Mouse (Mus musculus): Measurements from ENCODE around the gene Atrip.

Atrip gene

DNA sequence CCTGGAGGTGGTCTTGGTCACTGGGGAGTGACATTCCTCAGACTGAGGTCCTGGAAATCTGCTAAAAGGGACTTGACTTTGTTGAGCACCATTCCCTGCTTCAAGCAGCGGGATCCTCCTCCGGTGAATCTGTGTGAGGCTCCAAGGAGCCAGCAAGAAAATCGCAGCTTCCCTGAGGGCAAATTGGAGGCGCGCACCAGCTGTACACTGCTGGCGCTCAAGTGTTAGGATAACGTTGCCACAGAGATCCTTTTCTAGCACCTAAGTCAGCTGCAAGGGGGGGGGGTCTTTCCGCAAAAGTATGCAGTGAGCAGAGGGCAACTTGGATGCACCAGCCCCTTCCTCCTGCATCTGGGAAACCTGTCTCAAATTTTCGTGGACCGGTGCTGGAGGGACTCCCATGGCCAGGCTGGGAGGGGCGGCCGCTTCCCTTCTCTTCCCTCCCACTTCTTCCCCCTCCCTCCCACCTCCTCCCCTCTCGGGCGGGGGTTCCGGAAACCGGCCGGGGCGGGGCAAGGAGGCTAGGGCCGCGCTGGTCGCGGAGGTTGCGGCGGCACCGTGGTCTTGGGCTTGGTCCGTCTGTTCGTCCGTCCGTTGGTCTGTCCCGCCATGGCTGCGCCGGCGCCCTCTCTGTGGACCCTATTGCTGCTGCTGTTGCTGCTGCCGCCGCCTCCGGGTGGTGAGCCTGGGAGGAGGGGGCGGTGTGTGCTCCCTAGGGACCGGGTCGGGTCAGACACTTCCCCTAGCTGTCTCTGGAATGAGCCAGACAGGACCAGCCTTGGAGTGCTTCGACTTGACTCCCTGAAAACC lies 35.6 kb downstream of the Atrip start, which contains the start of gene Shisa5:
Gene Shisa5, plus strand, starts transcription at position 480 of the 810 bp plus-strand sequence.
- DNase-seq (ENCODE audit: low spot score): peak; percentile 89

DNA sequence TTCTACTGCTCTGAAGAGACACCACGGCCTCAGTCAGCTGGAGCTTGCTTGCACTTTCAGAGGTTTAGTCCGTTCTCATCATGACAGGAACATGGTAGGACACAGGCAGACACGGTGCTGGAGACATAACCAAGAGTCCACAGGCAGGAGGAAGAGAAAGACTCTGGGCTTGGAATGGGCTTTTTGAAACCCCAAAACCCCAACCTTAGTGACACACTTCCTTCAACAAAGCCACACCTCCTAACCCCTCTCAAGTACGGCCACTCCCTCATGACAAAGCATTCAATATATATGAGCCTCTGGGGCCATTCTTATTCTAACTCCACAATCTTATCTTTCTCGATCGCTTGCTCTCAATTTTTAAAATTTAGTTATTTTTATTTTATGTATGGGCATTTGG lies 41.5 kb downstream of the Atrip start:
- DNase-seq (ENCODE audit: low spot score): no peak

DNA sequence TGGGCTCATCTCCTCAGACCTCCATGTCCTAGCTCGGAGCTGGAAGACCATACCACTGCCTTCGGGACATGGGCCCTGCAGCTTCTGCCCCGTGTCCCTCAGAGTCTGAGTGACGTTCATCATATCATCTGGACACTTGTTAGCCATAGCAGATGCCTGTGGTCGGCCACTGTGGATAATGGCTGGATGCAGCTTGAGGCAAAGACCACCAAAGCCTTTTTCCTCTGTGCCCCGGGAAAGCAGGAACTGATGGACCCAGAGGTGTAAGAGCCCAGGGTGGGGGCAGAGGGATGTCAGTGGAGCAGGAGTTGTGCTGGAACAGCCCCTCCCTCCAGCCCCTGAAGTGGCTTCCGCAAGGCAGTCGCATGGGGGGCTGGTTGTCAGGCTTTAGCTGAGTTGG lies 42.2 kb downstream of the Atrip start:
- no peak for DNase-seq (ENCODE audit: low spot score)

DNA sequence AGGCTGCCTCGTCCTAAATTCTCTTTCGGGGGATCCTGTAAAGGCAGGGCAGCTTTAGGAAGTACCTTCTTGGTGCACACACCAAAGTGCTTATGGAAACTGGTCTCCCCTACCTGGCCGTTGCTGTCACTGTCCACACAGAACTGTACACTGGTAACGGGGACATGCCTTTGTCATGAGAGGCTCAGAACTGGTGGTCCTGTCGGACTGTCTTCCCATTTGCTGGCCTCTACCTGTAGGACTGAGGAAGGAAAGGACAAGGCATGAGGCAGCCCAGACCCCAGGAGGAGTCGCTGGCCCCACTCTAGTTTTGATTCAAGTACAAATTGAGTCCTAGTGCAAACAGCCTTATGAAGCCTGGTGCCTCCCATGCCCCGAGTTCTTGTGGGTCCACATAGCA lies 42.9 kb downstream of the Atrip start:
- DNase-seq (ENCODE audit: low spot score): no peak

DNA sequence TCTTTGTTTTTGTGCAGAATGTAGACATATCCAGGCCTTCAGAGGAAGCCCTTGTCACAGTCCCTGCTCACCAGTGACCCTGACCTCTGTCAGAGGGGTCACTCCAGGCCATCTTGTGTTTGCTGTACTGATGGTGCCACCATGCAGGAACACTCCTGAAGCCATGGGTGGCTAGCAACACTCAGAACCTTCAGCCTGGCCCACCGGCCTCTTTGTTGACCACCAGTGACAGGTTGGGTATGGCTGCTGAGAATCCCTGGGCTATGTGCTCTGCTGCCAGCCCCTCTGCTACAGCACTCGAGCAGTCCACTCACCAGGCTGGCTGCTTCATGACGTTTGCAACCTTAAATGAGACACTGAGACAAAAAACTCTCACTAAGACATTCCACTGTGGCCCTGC lies 43.6 kb downstream of the Atrip start:
- DNase-seq (ENCODE audit: low spot score): no peak

DNA sequence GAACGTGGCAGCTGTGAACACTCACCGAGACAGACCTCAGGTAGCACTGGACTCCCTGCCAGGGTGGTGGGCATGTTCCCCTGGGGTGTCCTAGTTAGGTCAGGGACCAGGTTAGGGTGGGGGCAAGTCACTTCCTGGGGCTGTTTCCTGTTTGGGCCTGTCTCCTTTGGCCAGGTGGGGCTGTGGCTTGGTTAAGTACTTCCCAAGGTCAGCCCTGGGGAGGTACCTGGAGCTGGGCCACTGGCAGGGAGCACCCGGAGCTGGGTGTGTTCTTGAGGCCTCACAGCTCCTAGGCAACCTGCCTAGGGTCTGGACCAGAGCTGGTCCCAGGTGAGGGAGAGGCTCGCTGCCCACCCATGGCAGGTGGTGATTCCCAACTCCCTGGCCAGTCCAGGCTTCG lies 45.0 kb downstream of the Atrip start:
- no peak for DNase-seq (ENCODE audit: low spot score)

DNA sequence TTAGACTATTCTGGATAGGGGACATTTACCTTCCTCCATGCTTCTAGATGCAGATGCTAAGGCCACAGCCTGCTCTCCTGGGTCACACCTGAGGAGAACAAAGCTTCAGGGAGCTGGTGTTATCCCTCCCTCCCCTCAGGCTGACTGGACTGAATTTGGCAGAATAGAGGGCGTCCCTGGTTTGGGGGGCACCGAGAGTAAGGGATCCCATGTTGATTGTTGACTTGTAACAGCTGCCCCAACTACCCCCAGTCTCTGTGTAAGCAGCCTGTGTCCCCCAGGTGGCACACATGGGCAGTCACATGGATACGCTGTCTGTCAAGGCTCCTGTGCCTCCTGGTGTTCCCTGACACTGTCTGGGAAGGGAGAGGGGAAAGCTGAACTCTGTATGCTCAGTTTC lies 45.5 kb downstream of the Atrip start:
- no peak for DNase-seq (ENCODE audit: low spot score)

DNA sequence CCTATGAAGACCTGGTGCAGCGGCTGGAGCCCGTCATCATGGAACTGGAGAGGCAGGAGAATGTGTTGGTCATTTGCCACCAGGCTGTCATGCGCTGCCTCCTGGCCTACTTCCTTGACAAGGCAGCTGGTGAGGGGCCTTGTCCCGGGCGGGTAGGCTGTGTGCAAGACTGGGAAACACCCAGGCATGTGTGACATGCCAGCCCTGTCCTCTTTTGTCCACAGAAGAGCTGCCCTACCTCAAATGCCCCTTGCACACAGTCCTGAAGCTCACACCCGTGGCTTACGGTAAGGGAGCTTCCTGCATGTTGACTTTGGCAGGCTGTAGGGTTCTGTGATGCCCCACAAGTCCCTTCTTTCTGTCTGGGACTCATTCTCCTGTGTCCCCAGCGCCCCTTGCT lies 46.4 kb downstream of the Atrip start:
- no peak for DNase-seq (ENCODE audit: low spot score)

DNA sequence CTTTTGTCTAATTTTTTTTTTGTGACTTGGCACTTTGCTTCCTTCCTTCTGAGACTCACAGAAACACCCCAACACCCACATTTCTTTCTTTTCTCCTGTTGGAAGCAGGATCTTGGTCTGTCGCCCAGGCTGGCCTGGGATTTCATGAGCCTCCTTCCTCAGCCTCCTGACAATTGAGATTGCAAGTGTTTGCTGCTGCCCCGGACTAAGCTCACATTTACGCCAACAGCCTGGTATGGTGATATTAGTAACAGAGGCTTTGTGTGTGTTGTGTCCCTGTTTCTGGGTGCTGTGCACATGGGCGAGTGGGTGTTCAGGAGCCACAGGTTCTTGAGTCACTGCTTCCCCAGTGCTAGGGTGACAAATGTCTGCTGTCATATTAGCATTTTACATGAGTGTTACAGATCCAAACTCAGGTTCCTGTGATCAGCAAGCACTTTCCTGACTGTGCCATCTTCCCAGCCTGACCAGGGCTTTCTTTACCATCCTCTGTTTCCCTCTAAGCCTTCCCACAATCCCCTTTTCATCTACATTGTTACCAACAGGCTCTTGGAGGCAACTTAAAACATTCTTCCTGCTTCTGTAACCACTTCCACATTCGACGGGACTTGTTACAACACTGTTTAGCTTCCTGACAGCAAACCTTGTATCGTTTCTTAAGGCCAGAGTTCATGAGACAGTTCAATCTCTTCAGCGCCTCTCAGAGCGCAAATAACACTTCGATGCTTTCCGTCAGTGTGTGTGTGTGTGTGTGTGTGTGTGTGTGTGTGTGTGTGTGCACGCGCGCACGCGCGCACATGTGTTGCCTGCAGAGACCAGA lies 50.8 kb downstream of the Atrip start:
- DNase-seq (ENCODE audit: low spot score): peak; percentile 57

DNA sequence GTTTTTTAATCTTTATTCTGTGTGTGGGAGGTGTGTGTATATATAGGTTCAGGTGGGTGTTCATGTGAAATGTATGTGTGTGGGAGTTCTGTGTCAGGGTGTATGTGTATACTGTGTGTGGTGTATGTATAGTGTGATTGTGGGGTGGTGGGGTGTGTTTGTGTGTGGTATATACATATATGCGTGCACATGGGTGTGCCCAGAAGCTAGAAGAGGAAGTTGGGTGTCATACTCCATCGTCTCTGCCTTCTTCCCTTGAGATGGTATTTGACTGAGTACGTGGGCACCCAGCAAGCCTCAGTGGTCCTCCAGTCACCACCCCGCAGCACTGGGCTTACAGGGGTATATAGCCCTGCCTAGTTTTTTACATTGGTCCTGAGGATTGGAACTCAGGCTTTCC lies 52.5 kb downstream of the Atrip start:
- DNase-seq (ENCODE audit: low spot score): no peak

DNA sequence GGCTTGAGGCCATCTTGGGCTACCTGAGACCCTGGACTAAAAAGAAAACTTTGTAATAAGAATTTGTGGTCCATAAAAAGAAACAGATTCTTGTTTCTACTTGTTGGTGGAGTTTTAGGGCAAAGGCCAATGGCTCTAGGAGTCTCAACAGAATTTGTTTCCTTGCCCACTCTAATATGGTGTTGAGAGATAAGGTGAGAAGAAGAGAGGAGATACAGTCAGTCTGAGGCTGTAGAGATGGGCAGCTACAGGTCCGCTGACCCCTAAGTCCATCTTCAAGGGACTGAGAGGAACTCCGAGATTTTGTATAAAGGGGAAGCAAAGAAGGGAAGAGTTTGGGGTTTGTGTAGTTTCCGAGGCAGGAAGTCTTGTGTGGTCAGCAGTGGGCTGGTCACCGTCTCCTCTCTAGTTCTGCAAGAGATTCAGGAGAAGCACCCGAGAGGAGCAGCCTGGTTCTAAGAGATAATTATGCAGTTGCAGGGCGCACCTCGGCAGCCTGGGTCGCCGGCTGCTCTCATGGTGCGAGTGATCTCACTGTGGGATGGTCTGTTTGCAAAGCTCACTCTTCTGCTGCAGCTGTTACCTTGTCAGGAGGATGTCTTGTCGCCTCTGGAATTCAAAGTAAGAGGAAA lies 56.8 kb downstream of the Atrip start:
- no peak for DNase-seq (ENCODE audit: low spot score)

DNA sequence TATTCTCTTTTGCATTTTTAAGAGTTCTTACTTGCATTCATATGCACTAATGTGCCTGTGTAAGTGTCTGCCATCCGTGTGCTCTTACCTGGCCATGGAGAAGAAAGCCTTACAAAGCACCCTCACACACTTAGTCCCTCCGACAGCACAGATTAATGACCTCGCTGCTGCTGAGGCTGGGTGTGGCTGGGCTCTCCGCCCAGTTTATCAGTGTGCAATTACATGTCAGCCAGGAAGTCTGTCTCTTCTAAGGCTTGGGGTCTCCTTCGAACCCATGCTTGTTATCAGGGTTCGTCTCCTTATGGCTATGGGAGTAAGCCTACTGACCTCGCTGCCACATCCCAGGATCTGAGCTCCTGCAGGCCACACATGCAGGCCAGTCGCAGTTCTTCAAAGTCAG lies 58.5 kb downstream of the Atrip start:
- DNase-seq (ENCODE audit: low spot score): no peak

DNA sequence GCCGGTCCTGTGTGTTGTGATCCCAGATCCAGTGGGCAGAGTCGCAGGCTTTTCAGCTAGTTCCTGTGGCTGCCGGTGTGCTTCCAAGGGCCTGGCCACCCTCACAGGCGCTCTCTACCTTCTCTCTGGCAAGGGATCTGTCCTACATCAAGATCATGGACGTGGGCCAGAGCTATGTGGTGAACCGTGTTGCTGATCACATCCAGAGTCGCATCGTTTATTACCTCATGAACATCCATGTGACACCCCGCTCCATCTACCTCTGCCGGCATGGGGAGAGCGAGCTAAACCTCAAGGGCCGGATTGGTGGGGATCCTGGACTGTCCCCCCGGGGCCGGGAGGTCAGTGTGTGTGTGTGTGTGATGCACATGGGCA lies 63.6 kb downstream of the Atrip start:
- DNase-seq (ENCODE audit: low spot score): no peak

DNA sequence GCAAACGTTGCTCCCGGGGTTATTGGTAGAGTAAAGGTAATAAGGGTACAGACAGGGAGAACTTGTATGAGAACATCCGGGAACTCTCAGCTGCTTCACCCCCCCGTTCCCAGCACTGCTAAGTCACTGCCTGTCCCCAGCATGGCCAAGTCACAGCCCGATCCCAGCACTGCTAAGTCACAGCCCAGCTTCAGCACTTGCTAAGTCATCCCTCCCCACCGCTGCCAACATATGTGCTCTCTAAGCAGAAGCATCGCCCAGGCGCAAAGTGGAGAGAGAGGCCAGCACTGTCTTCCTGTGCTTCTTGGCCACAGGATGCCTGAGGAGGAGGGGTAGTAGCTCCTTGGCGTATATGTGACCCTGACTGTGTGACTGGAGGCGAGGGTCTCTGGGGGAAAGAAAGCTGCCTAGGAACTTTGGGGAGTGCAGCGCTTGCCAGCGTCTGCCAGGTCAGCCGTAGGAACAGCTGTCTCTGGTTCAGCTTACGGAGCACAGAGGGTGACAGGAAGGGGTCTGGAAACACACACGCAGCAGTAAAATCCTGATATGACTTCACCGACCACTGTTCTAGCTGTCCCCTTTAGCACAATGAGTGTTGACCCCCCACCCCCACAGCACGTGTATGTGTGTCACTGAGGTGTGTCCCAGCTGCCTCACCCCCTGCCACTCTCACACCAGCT lies 64.1 kb downstream of the Atrip start:
- no peak for DNase-seq (ENCODE audit: low spot score)

DNA sequence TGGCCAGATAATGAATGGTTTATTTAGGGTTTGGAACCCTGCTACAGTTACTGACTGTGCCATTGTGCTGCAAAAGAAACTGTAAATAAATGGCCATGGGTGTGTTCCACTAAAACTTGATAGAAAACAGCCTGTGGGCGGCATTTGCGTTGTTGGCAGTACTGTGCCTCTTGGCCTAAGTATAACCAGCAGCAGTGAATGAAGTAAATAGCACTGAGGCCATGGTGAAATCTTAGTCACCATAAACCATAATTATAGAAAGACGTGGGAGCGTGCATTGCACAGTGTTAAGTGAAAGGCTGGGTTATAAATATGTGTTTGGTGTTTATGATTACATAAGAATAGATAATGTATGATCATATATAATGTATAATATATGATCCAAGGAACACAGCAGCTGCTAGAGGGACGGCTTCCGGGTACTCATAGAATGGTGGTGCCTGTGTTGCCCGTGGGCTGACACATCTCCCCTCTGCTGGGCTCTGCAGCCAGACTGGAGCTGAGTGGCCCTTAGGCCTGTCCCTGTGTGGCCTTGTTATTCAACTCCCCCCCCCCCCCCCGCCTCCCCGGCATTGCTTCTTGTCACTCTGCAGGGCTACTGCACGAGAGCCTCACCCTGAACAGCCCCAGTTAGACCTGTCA lies 64.8 kb downstream of the Atrip start:
- no peak for DNase-seq (ENCODE audit: low spot score)

DNA sequence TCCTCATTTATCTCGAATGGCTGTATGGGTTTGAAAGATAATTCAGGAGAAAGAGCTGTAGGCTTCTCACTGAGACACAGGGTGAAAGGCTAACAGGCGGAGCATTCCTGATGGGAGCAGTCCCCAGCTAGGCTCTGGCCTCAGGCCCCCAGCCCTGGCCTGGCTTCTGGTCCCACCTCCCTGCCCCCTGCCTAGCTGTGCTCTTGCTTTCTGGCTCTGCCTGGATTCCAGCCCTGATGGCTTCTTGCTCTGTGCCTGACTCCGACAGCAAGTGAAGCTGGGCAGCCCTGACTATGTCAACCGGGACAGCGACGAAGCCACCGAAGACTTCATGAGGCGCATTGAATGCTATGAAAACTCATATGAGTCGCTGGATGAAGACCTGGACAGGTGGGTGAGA lies 65.8 kb downstream of the Atrip start:
- DNase-seq (ENCODE audit: low spot score): no peak

All from lung, postnatal 25 days (tissue).